Mouse (Mus musculus) hindbrain, embryonic 10.5 days (tissue): ENCODE results near the gene Tst. TPM values are rescaled to one million over a fixed set of nuclear protein-coding genes. Genes with fewer than 3 reads are reported as not detected.

Experiments used
- DNase-seq: peaks from one replicate; pipeline ENCODE4 v3.0.0-alpha.2; 2017; ENCODE audit warnings: low spot score
- H3K27ac ChIP-seq: fragments of 300-500 bp; sonication (generic); 2 replicates; pipeline ENCODE4 v1.5.1; 2016; ENCODE audit warnings: mild to moderate bottlenecking, moderate library complexity
- H3K27me3 ChIP-seq: fragments of 300-500 bp; sonication (generic); 2 replicates; pipeline ENCODE4 v1.6.1; 2016; ENCODE audit warnings: mild to moderate bottlenecking; ENCODE audit not compliant: poor library complexity, insufficient read depth, severe bottlenecking
- H3K36me3 ChIP-seq: fragments of 300-500 bp; sonication (generic); 2 replicates; pipeline ENCODE4 v1.6.1; 2016; ENCODE audit warnings: mild to moderate bottlenecking, moderate library complexity
- H3K4me1 ChIP-seq: fragments of 300-500 bp; sonication (generic); replicated peaks from 2 replicates; pipeline ENCODE4 v1.6.1; 2016; ENCODE audit warnings: mild to moderate bottlenecking
- H3K4me3 ChIP-seq: fragments of 300-500 bp; sonication (generic); 2 replicates; pipeline ENCODE4 v1.5.1; 2016; ENCODE audit warnings: mild to moderate bottlenecking, moderate library complexity
- H3K9me3 ChIP-seq: fragments of 300-500 bp; sonication (generic); 2 replicates; pipeline ENCODE4 v1.6.1; 2016; ENCODE audit warnings: mild to moderate bottlenecking, moderate library complexity
- WGBS: fragments of 180-500 bp; shearing (Covaris S2); methylation state at CpG from one replicate; pipeline ENCODE4 v1.1.7; 2016; 5-methylcytosine and 5-hydroxymethylcytosine counted together
- polyA plus RNA-seq: library from polyadenylated mRNA; unstranded; fragments of >200 nt; fragmentation: Nextera tagmentation; extraction: Ambion mirVana; gene quantifications from 2 replicates; pipeline ENCODE4 v1.2.1, GENCODE M21; 2016

Gene Tst
- polyA plus RNA-seq: 7.7 and 10.9 TPM in 2 replicates

DNA sequence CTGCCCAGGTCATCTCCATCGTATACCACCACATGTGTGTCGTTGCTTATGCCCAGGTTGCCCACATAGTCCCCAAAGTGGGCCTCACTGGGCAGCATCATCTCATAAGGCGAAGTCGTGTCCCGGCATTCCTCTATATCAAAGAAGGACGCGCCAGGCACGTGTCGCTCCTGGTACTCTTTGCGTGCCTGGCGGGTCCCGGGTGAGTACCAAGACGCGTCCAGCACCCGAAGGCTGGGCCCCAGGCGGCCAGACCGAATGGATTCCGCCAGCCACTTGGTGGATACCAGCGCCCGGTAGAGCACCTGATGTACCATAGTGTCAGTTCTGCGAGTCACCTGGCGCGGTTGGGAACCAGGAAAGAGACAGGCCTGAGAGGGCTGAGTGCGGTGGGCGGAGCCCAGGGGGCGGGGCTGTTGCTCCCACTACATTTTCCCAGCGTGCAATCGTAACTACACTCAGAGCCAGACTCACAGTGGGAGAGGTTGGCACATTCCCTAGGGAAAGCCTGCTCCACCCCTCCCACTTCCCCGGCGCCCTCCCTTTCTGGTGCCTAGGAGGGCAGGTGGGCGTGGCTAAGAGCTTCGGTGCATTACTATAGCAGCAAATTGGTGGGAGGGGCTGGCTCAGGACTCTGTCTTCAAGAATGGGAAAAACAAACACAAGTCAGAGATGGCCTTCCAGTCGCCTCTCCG, at the start of gene Tst:
Tst (minus strand) TSS at position 391 of the 695 bp plus-strand sequence.
- Histone ChIP-seq H3K4me1 (peaks cover 80% of the 10 kb centered on the region), H3K4me3 (peak within 1 kb of the TSS; percentile 75), H3K36me3 (no peaks in the 10 kb centered on the region), H3K9me3 (no peaks in the 10 kb centered on the region), H3K27ac (peak within 1 kb of the TSS; percentile 97), H3K27me3 (peaks cover 40% of the 10 kb centered on the region)
- peak; percentile 81 for DNase-seq
- 2% methylated on average over 34 of the region's 34 CpGs for WGBS

DNA sequence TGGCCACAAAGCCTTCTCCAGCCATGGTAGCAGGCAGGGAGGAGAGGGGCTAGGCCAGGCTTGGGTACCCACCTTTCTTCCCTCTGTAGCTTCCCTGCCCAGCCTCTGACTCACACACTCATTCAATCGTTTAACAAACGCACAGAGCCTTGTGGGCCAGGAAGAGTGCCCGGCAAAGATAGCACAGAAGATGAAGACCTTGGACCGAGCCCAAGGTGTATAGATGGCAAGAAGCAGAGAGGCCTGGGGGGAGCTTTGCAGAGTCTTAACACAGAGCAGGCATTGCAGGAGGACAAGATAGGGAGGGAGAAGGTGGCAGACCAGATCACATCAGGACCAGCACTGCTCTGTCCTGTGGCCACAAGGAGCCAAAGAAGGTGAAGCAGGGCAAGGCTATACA, 49.5 kb upstream of the Tst start:
- Histone ChIP-seq H3K4me3 (no peak overlapping the region), H3K27me3 (no peaks in the 10 kb centered on the region), H3K9me3 (no peaks in the 10 kb centered on the region), H3K36me3 (no peaks in the 10 kb centered on the region), H3K4me1 (peaks cover 10% of the 10 kb centered on the region), H3K27ac (no peak overlapping the region)
- 84% methylated on average over 4 of the region's 4 CpGs for WGBS
- no peak for DNase-seq

DNA sequence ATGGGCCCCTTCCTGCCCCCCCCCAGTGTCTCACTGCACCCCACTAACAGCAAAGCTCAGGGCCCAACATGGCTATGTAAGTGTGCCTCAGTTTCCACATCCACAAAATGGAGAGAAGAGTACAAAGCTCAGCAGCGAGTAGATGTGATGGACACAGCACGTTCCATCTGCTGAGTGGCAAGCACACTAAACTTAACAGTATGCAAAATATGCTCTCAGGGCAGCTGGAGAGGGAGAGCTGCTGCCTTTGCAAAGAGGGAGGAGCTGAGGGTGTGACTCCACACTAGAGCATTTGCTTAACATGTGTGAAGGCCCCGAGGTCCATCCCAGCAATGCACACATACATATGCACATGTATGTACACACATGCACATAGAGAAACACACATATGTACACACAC, 47.2 kb upstream of the Tst start:
- Histone ChIP-seq H3K9me3 (no peaks in the 10 kb centered on the region), H3K4me3 (no peak overlapping the region), H3K27ac (no peak overlapping the region), H3K27me3 (no peaks in the 10 kb centered on the region), H3K4me1 (peaks cover 30% of the 10 kb centered on the region), H3K36me3 (no peaks in the 10 kb centered on the region)
- 90% methylated on average over 3 of the region's 3 CpGs for WGBS
- no peak for DNase-seq

DNA sequence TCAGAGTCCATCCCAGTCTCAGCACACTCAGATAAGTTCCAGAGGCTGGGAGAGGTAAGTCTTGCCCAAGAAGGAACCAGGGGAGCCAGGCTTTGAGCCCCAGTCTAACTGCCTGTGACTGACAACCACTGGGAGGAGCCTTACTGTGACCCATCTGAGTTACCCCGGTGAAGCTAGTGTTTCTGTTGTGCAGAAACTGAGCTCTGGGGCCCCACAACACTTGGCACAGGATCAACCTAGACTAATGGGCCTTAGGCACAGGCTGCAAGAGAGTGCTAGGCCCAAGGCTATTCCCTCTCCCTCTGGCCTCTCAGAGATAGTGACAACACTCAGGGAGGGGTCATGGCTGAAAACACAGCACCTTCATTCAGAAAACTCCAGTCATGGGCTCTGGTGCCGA, 45.5 kb upstream of the Tst start:
- no peak for DNase-seq
- Histone ChIP-seq H3K27ac (no peak overlapping the region), H3K9me3 (no peaks in the 10 kb centered on the region), H3K4me3 (no peak overlapping the region), H3K4me1 (peaks cover 41% of the 10 kb centered on the region), H3K36me3 (no peaks in the 10 kb centered on the region), H3K27me3 (no peaks in the 10 kb centered on the region)
- 87% methylated on average over 2 of the region's 2 CpGs for WGBS

DNA sequence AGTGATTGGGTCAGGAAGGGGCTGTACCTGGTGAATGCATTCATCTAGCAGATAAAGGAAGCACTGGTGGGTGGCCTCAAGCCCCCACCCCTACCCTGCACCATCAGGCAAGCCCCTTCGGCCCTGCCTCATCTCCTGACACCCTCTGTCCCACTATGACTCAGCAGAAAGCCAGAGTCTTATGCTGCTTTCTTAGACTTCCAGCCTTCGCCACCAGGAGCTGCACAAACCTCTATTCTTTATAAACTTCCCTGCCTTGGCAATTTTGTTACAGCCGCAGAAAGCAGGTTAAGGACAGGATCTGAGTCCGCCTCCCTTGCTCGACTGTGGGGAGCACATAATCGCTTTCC, 44.7 kb upstream of the Tst start:
- WGBS: 90% methylated on average over 6 of the region's 6 CpGs
- H3K27ac ChIP-seq: no peak overlapping the region

DNA sequence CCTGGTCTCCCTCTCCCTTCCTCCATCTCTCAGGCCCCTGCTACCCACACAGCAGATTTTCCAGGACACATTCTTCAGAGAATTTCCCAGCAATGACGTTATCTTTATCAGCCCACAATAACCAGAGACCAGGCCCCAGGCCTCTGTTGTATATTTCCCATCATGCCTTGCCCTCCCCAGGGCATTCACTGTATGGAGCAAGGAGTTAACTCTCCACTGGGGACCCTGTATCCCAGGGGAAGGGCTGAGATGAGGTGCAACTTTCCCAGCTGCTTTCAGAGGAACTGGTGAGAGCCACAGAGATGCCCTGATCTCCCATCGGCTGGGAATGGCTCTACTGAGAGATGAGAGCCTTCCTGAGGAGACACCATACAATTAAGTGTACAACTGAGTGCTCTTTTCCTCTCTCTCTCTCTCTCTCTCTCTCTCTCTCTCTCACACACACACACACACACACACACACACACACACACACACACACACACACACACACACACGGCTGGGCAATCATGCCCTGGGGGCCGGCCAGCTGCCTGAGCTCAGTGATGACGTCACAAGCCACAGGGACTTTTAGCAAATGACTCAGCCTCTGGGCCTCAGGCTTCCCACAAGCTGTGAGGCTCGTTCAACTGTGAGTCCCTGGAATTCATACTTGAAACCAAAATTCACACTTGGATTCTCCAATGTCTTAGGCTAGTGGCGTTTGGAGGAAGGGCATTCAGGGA, 44.1 kb upstream of the Tst start:
- DNase-seq: no peak
- Histone ChIP-seq H3K27me3 (no peaks in the 10 kb centered on the region), H3K36me3 (no peaks in the 10 kb centered on the region), H3K4me1 (peaks cover 38% of the 10 kb centered on the region), H3K27ac (peak overlapping the region; percentile 82), H3K4me3 (no peak overlapping the region), H3K9me3 (no peaks in the 10 kb centered on the region)
- WGBS: 46% methylated on average over 7 of the region's 7 CpGs

More for the DNA sequence above, 44.7 kb upstream of the Tst start:
- H3K36me3 ChIP-seq: no peaks in the 10 kb centered on the region
- DNase-seq: no peak
- H3K27me3 ChIP-seq: no peaks in the 10 kb centered on the region
- H3K9me3 ChIP-seq: no peaks in the 10 kb centered on the region
- no peak overlapping the region for H3K4me3 ChIP-seq
- peaks cover 38% of the 10 kb centered on the region for H3K4me1 ChIP-seq

DNA sequence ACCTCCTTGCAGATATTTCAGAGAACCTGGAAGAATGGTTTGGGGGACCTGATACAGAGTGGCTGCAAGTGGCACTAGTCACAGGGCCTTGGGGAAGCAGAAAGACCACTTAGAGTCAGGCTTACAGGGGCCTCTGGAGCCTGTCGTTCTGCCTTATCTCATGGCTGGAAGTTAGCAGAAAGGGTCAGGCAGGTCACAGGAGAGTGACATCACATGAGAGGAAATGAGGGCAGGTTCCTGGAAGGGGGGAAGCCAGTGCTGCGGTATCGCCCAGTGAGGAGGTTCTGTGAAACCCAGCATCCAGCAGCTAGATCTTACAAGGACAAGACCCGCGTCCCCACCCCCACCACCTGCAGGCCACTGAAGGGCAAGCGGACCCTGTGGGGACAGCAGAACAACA, 43.4 kb upstream of the Tst start:
- no peak overlapping the region for H3K4me3 ChIP-seq
- peak overlapping the region; percentile 82 for H3K27ac ChIP-seq
- H3K4me1 ChIP-seq: peaks cover 38% of the 10 kb centered on the region
- H3K27me3 ChIP-seq: no peaks in the 10 kb centered on the region
- DNase-seq: no peak
- no peaks in the 10 kb centered on the region for H3K9me3 ChIP-seq
- WGBS: 66% methylated on average over 6 of the region's 6 CpGs
- no peaks in the 10 kb centered on the region for H3K36me3 ChIP-seq

DNA sequence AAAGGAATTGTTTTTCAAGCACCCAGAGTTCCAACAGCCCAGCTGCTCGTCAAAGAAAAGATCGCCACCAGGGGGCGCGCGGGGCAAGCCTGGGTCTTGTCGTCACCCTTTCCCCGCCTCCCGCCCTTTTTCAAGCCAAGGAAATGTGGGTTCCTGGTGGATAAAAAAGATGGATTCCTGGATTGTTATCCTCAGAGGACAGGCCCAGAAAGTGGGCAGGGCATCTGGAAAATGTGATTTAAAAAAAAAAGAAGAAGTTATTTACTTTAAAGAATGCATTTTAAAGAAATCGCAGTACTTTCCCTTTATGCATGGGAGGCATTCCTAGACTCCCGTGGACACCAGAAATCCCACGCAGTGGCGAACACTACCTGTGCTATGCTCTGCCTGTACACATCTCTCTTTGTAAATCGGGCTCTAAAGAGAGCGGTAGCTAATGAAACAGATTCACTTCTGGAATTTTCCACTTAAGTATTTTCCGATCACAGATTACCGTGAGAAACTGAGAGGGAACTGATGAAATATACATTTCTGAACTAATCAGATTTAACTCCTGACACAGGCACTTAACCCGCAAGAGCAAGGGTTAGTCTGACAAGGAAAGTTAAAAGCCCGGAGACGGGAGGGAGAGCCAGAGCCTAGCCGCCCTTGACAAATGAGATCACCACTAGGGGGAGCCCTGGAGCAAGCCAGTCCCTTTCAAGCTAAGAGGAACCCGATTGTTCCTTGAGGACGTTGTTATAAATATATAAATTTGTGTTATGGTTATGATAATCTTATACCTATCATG, 42.2 kb upstream of the Tst start:
- H3K36me3 ChIP-seq: no peaks in the 10 kb centered on the region
- peak overlapping the region; percentile 43 for H3K4me3 ChIP-seq
- H3K9me3 ChIP-seq: no peaks in the 10 kb centered on the region
- DNase-seq: peak; percentile 94
- H3K27me3 ChIP-seq: no peaks in the 10 kb centered on the region
- 2% methylated on average over 22 of the region's 22 CpGs for WGBS
- H3K27ac ChIP-seq: peak overlapping the region; percentile 82
- H3K4me1 ChIP-seq: peaks cover 47% of the 10 kb centered on the region

DNA sequence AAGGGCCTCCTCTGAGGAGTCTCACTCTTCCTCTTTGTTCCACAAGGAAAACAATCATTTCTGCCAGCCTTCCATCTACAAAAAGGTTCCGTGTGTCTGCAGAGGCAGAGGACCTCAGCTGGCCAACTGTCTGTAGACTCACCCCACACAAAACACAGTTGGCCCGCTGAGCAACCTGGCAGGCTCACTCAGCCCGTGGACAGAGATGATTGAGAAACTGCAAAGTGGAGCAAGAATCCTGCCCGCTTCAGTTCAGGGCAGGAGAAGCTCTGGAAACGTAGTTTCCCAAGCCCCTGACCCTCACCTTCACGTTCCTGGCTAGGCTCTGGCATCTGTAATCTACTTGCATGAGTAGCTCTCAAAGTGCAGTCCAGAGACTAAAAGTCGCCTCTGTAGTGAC, 41.4 kb upstream of the Tst start:
- Histone ChIP-seq H3K27ac (peak overlapping the region; percentile 42), H3K4me1 (peaks cover 46% of the 10 kb centered on the region), H3K27me3 (no peaks in the 10 kb centered on the region), H3K9me3 (no peaks in the 10 kb centered on the region), H3K36me3 (no peaks in the 10 kb centered on the region), H3K4me3 (no peak overlapping the region)
- 57% methylated on average over 7 of the region's 7 CpGs for WGBS
- no peak for DNase-seq

DNA sequence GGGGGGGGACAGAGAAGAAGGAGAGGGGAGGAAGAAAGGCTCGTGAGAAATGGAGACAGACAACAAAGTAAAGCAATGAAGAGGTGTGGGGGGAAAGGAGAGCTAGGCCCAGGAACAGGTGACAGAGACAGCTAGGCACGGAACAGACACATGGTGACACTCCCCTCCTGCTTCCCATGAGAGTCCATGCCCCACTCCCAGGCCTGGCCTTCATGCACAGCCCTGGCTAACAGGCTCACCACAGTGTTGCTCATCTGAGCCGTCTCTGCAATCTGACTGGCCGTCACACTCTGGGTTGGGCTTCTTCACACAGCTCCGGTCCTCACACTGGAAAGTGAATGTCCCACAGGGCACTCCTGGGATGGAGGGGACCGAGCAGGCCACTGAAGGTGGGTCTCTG, 38.1 kb upstream of the Tst start:
- WGBS: 55% methylated on average over 6 of the region's 6 CpGs
- DNase-seq: no peak
- Histone ChIP-seq H3K27me3 (0 out of 2 replicates have a peak, but pooled peaks cover under 1% of the 10 kb centered on the region), H3K27ac (peak overlapping the region; percentile 17; the same call in 1 of the 2 replicates), H3K9me3 (no peaks in the 10 kb centered on the region), H3K36me3 (no peaks in the 10 kb centered on the region), H3K4me1 (peaks cover 54% of the 10 kb centered on the region), H3K4me3 (no peak overlapping the region)

DNA sequence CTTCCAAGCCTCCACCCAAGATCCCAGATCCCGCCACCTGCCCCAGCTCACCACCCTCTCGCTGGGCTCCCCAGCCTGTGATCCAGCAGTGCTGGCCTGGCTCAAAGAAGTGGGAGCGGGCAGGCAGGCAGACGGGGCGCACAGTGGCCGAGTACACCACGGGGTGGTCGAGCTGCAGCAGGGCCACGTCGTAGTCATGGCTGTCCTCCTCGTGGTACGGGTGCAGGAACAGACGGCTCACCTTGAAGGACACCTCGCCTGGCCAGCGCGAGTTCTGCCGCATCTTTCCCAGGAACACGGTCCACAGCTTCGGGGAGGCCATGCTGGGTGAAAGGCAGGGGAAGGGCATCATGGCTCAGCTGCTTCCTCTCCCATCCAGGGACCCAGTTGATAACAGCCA, 36.5 kb upstream of the Tst start:
- H3K9me3 ChIP-seq: no peaks in the 10 kb centered on the region
- no peak overlapping the region for H3K4me3 ChIP-seq
- peaks cover 6% of the 10 kb centered on the region; the same call in 1 of the 2 replicates for H3K36me3 ChIP-seq
- no peak overlapping the region for H3K27ac ChIP-seq
- no peak for DNase-seq
- H3K27me3 ChIP-seq: peaks cover 17% of the 10 kb centered on the region
- peaks cover 59% of the 10 kb centered on the region for H3K4me1 ChIP-seq
- 84% methylated on average over 19 of the region's 19 CpGs for whole genome bisulfite sequencing

DNA sequence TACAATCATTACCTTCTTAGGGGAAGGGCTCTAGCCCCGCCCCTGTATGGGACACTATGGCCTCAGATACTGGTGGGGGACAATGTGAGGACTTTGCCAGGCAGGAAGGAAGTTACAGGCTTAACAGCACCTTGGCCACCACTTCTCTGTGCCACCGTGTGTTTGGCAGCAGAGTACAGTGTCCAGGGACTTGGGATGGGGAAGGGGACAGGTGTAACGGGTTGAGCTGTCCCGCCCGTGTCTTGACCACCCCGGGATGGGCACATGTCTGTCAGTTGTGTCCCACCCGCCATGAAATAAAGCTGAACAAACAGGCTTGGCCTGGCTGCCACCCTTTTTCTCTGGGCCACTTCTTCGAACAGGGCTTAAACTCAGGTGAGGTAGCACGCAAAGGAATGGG, 33.3 kb upstream of the Tst start:
- Histone ChIP-seq H3K27me3 (peaks cover 26% of the 10 kb centered on the region), H3K4me1 (peaks cover 80% of the 10 kb centered on the region), H3K36me3 (peaks cover 22% of the 10 kb centered on the region), H3K9me3 (no peaks in the 10 kb centered on the region), H3K27ac (no peak overlapping the region), H3K4me3 (no peak overlapping the region)
- 67% methylated on average over 9 of the region's 9 CpGs for WGBS
- no peak for DNase-seq

DNA sequence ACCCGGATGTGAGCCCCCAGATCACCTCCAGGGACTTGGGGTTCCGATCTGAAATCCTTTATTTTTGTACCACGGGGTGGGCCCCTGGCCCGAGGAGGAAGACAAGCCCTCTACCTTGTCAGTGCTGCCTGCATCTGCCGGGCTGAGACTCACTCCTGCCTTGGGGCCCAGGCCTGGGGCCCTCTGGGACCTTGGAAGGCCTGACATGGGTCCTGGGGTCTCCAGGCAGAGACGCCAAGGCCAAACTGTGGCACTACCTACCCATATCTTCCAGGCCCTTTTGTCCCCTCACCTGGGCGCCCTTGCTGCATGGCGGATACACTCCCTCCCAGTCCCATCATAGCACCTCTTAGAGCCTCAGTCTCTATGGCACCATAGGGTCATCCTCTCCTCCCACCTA, 32.8 kb upstream of the Tst start:
- WGBS: 51% methylated on average over 8 of the region's 8 CpGs
- peaks cover 80% of the 10 kb centered on the region for H3K4me1 ChIP-seq

More for the DNA sequence above, 32.8 kb upstream of the Tst start:
- Histone ChIP-seq H3K27ac (0 out of 2 replicates have a peak overlapping the region, but pooled peaks have one; percentile 87), H3K9me3 (no peaks in the 10 kb centered on the region), H3K27me3 (peaks cover 26% of the 10 kb centered on the region), H3K36me3 (peaks cover 27% of the 10 kb centered on the region), H3K4me3 (no peak overlapping the region)
- no peak for DNase-seq
